Mouse (Mus musculus): Measurements from ENCODE around the gene Sart1.

Gene Sart1

GRCm38 (mm10) chr19:5388588-5389242 is at the start of gene Sart1:
Sart1 (minus strand) TSS chr19:5388703.
- peak; percentile 95 for DNase-seq

DNA sequence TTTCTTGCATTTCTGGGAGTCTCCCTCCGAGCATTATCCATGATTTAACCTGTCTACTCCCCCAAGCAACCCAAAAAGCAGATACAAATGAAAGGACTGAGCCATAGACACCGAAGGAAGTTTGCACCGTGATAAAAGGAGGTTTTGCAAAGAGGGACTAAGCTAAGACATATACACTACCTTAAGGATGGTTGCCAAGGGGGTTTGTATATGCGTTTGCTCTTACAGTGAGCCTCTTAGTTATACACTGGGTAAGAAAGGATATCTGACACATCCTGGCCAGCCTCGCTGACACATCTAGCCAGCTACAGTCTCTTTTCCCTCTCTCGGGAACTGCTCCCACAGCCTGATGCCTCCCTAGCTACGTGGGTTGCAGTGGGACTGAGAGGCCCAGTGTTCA is 45.4 kb upstream of the Sart1 start:
- no peak for DNase-seq

DNA sequence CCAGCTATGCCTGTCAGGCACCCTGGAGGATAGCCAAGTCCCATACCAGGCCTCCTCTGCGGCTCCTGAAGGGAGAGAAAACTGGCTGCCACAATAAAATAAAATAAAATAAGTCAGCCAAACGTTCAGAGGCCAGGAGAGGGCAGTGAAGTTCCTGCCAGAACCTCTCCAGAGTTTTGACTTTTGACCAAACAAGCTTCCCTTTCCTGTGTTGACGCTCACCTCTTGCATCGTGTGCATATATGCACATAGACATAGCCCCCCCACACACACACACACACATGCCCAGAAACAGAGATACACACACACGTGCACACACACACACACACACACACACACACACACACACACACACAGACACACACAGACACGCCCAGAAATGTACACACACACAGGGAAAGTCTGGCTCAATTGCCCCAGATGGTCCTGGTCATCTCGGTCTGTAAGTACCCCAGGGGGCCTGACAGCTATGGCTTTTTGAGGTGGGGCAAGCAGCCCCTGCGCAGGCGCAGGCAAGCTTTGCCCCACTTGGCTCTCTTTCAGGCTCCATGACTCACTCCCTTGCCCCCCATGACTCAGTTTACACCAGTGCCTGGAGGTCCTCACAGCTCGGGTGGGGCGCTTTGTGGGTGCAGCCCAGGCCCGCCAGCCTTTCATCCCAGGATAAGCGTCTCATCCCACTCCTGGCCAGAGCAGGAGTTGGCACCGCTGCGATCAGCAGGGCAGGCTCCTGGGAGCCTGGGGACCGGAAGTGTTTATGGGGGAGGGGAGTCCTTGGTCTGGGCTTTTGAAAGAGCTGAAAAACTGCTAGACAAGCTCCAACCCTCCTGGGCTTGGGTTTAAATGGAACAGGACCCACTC is 44.7 kb upstream of the Sart1 start:
- DNase-seq, result peak; percentile 81

DNA sequence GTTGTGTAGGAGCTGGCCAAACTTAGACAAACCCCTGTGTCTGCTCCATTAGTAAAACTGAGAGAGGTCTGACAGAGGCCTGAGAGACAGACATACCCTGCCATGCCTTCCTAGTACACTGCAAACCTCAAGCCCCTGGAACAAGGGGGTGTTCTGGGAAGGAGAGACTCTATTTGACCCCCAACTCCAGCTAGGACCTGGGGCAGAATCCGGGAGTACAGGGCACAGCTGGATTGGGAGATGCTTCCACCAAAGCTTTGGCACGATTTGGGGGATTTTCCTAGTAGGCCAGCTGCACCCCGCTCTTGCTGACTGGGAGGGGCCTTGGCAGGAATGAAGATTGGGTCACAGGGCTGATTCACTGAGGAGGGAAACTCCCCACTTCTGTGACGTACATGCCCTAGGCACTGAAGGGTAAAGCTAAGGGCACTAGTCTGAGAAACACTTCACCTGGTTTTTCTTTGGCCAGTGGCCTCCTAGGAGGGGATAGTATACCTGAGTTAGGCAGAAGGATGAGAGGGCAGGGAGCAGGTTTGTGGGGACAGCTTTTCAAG is 43.5 kb upstream of the Sart1 start:
- no peak for DNase-seq

GRCm38 (mm10) chr19:5430408-5430807 is 41.9 kb upstream of the Sart1 start:
- peak; percentile 37 for DNase-seq

GRCm38 (mm10) chr19:5429806-5430205 is 41.3 kb upstream of the Sart1 start:
- DNase-seq, result no peak

DNA sequence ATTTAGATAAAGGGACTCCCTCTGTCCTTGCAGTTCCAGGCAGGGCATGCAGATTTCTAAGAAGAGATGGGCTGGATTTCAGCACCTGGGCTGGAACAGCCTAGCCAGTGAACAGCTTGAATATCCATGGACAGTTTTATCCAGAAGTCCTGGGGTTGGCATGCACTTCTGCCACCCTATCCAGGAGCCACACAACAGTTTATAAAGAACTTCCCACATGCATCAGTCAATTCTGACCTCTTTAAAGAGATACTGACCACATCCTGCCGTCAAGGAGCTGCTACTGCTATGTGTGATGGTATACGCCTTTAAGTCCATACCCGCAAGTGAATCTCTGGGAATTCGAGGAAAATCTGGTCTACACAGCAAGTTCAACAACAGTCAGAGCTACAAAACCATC is 40.7 kb upstream of the Sart1 start:
- DNase-seq, result no peak

DNA sequence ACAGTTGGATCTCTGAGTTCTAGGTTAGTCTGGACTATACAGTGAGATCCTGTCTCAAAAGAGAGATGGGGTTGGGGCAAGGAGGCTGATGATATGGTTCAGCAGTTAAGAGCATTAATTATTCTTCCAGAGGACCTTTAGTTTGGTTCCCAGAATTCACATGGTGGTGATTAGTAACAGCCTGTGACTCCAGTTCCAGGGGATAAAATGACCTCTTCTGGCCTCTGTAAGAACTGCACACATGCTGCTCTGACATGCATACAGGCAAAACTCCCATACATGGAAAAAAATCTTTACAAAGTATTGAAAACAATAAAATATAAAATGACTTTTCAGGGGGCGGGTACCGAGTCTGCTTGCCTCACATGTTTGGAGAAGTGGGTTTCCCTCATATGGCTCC is 39.6 kb upstream of the Sart1 start:
- DNase-seq, result peak; percentile 65

- DNase-seq, result no peak
Measured at GRCm38 (mm10) chr19:5426640-5427290, 38.3 kb upstream of the Sart1 start.

DNA sequence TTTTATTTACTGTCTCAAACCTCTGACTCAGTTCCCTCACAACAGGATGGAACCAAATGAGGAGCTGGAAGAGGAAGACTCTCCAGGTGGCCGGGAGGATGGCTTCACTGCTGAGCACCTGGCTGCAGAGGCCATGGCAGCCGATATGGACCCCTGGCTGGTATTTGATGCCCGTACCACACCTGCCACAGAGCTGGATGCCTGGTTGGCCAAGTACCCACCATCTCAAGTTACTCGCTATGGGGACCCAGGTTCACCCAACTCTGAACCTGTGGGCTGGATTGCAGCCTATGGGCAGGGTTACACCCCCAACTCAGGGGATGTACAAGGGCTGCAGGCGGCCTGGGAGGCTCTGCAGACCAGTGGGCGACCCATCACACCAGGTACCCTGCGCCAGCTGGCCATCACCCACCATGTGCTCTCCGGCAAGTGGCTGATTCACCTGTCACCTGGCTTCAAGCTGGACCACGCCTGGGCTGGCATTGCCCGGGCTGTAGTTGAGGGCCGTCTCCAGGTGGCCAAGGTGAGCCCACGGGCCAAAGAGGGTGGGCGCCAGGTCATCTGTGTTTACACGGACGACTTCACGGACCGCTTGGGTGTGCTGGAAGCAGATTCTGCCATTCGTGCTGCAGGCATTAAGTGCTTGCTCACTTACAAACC is 37.5 kb upstream of the Sart1 start:
- peak; percentile 30 for DNase-seq

- peak; percentile 97 for DNase-seq
Measured at GRCm38 (mm10) chr19:5424782-5425741, 36.6 kb upstream of the Sart1 start, which contains the start of the genes Drap1 and AI837181. Drap1 (minus strand) TSS chr19:5424979. AI837181 (plus strand) TSS chr19:5425144.

GRCm38 (mm10) chr19:5424092-5424781 is 35.7 kb upstream of the Sart1 start:
- DNase-seq, result peak; percentile 84

DNA sequence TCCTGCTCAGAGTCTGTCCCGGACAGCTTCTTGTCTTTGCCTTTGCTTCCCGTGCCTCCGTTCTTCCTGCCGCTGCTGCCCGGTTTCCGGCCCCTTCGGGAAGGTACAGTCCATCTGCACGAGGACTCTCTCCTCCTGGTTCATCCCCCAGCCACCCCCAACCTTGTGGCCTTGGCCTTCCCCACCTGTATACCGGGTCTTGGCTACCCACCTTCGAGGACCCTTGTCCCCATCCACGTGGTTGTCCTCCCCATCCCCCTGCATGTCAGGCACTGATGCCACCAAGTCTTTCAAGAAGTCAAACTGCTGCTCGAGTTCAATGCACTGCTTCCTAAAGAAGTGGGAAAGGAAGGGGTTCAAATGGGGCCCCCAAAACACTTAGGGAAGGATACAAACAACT is 35.1 kb upstream of the Sart1 start:
- peak; percentile 32 for DNase-seq

DNA sequence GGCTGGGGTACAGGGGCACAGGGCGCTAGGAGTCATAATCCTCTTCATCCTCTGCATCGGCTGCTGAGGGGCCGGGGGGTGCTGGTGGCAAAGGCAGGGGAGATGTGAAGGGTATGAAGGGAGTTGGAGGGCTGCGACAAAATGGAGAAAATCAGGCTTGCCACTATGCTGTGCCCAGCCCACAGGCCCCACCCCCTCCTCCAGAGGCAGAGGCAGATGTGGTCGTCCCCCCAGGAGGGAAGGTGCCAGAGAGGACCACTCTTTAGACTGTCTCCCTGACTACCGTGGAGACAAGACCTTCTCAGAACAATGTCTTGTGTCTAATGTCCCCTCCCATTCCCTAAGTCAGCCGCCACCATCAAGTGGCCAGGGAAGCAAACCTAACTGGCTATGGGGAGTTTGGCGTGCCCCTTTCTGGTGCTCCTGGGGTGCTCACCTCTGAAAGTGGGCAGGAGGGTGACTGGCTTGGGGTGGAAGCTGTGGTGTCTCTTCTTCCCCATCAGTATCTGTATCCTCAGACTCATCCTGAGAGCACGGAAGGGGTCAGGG is 34.5 kb upstream of the Sart1 start:
- DNase-seq, result peak; percentile 29

DNA sequence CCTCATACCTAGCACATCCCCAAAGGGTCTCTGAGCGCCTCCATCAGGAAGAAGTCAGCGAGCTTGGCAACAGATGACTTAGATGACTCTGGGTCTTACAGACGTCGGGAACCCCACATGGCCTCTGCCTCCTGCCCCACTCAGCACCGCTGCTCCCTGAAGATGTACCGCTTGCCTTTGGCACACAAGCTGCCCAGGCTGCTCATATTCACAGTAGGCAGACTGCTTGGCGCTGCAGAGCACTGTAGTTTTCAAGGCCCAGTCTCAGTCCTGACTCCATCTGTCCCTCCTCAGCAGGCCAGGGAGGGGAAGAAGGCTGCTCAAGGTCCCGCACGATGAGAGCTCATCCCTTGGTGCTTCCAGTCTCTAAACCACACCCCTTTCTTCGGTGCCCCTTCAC is 33.8 kb upstream of the Sart1 start:
- DNase-seq, result peak; percentile 46

DNA sequence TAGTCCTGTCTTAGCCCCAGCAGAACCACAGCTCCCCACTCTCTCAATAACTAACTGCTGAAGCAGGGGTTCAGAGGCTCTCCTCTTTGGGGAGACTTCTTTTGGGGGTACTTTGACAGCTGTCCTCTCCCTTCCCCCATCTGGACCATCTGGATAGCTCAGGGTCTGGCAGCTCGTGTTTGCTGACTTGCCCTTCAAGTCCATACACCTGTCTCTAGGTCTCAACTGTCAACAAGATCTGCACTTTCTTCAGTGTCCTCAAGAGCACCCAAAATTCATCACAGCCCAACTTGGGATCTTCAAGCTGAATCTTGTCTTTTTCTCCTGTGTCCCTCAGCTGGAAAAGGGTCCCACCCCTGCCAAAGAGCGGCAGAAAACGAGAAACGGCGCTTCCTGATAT is 33.3 kb upstream of the Sart1 start:
- peak; percentile 46 for DNase-seq

DNA sequence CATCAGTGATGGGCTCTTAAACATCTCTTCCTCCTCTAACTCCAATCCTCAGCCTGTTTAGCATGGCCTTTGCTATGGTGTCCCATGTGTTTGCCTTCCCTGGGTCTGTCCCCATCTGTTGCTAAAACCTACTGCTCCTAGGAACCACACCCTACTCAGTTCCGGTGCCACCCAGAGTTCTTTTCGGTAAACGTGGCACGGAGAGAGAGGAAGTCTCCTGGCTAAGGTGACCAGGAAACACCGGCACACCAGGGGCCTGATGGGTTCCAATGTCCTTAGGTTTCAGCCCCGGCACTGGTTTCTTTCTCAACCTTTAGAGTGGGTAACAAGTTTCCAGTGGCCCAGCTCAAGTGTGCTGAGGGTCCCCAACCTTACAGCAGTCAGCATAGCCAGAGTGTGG is 32.1 kb upstream of the Sart1 start:
- DNase-seq, result no peak

DNA sequence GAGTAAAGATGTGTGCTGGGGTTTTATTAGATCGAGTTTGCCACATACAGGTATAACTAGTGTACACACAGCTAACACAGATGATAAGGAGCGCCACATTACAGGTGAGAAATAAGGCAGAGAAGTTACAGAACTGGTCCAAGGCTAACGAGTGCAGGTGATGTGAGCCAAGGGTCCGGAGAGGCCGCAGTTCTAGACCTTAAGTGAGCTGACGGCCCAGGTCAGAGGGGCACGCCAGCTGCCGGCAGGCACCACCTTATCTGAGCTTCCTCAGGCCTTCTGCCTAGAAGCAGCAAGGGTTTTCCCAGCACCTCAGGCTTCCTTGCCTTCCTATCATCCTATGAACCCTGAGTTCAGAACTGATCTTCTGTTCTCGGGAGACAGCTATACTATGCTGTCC is 31.1 kb upstream of the Sart1 start:
- no peak for DNase-seq

DNA sequence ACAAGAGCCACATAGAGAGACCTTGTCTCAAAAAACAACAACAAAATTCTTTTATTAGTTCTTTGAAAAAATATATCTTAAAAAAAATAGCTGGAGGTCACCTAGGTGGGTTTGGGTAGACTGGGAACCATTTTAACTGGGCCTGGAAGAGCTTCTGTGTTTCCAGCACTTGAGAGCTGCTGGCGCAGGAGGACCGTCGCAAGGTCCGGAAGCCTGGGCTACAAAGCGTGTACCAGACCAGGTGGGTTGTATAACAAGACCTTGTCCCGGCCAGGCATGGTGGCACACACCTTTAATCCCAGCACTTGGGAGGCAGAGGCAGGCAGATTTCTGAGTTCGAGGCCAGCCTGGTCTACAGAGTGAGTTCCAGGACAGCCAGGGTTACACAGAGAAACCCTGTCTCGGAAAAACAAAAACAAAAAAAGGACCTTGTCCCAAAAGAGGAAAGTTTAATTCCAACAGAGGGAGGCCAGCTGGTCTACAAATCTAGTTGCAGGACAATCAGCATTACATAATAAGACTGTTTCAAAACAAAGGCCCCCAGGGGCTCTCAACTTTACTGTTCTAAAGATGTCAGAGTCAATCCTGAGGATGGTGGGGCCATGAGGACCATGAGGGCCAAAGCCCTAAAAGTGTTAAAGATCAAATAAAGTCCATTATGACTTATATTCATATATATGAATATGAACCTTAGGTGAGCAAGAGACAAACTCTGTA is 30.4 kb upstream of the Sart1 start:
- DNase-seq, result no peak

DNA sequence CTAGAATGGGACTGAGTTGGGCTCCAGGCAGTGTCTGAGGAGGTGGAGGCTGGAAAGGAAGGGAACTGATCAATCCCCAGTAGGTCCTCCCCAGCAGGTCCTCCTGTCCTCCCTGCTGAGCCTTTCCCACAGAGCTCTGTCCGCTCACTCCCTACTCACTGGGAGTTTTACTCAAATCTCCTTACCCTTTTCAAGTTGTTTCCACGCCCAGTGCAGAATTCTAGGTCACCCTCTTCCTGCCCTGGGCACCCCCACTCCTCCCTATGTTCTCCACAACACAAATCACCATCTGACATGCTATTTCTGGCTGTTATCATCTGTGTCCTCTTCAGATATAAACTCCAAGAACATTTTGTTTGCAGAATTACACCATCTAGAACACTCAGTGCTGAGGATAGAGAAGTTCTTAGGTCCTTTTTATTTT is 26.0 kb upstream of the Sart1 start:
- DNase-seq, result no peak
